Mouse (Mus musculus) embryo, embryonic 9.5 days (tissue): ENCODE results near the gene Ifnl3.

Source experiments
- DNase-seq: peaks from one replicate; pipeline ENCODE4 v3.0.0-alpha.2; 2017; ENCODE audit errors: extremely low spot score

The Ifnl3 gene

DNA sequence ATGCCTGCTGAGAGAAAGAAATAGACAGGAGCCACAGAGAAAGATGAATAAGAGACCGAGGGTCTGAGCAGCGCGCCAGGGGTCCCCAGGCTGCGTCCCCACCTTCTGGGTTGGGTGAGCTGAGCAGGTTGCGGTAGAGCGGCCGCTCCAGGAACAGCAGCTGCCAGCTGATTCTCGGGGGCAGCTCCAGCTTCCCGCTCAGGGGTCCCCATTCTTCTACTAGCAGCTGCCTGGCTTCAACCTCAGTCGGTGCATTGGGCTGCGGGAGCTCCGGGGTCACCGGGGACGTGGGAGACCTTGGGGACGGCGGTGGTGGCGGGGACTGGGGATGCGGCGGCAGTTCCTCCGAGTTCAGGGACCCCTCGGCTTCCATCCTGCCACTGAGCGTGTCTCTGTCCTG, 24.0 kb downstream of the Ifnl3 start:
- no peak for DNase-seq

- no peak for DNase-seq
These were observed 24.5 kb downstream of the Ifnl3 start, which contains the start of gene Nccrp1 for GRCm38 (mm10) chr7:28547154-28547553. Gene Nccrp1 (minus strand): TSS chr7:28547254.

DNA sequence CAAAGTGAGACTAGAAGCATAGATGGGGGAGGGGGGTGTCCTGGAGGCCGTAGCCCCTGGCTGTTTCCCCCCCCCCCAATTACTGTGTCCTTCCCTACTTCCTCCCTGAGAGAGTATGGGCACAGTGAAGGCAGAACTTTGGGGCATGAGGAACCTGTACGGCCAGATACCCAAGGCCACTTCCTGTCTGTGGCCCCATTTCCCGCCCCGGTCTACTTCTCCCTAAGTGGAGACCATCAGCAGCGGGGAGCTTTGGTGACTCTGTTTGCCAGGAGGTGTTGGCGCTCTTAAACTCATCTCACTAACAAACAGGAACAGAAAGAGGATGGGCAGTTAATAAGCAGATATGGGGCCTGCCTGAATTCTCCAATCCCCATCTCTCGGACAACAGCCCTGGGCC, 25.0 kb downstream of the Ifnl3 start:
- DNase-seq, result no peak

- no peak for DNase-seq
These were observed 30.4 kb downstream of the Ifnl3 start for GRCm38 (mm10) chr7:28553076-28553475.

DNA sequence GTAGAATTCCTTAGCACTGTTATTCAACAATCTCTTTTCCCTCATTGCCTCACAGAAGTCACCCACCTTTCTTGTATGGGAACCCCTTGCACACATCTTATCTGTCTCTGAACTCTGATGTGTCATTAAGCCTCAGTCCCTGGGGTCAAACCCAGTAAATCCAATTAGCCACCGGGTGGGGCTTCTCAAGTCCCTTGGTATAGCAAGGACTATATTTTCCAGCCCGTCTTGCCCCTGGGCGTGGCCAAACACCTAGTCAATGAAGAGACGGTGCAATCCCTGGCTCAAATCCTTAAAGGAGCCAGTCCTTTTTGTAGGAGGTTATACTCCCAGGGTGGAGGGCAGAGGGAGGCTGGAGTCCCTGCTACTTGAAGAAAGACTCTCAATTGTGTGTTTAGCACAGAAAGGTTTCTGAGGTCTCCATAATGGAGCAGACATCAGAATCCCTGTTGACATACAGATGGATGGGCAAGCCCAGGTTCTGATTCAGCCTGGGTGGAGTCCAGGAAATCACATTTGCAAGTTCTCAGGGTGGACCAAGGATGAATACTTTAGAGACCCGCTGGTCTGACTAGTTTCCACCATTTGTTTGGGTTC, 33.4 kb downstream of the Ifnl3 start:
- no peak for DNase-seq

- DNase-seq, result no peak
These were observed 34.4 kb downstream of the Ifnl3 start for GRCm38 (mm10) chr7:28557069-28557468.

GRCm38 (mm10) chr7:28557708-28558107, 35.1 kb downstream of the Ifnl3 start:
- no peak for DNase-seq

- no peak for DNase-seq
These were observed 35.9 kb downstream of the Ifnl3 start for GRCm38 (mm10) chr7:28558486-28558885.

DNA sequence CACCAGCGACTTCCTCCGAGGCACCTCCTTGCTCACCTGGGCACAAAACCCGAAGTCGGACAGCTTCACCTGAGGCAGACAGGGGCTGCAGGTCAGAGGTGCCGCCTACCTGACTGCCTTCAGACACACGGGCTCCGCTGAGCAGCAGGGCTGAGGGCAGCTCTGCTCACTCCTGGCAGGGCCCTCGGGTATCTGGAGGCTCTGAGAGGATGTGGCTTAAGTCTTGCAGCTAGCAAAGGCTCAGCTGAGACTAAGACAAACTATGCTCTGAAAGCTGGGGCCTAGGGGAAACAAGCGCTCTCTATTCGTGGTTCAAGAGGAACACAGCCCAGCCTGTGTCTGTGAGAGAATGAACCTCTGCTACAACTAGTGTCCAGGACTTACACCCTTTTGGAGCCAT, 38.2 kb downstream of the Ifnl3 start:
- DNase-seq, result no peak

DNA sequence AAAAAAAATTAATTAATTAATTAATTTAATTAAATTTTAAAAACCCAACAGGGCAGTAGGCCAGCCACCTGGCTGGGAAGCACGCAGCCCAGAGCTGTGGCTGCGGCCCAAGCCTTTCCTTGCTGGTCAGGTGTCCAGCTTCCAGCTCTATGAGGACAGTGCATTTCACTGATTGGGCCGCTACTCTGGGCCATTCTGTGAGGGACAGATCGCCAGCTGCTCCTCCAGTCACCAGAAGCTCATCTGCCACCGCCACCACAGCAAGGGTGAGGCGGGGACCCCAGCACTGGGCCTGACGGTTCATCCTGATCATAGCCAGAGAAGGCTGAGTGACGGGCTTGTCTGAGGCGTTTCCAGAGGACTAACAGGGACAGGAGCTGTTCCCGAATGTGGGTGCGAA, 39.3 kb downstream of the Ifnl3 start:
- no peak for DNase-seq

GRCm38 (mm10) chr7:28562371-28562770, 39.7 kb downstream of the Ifnl3 start:
- no peak for DNase-seq

DNA sequence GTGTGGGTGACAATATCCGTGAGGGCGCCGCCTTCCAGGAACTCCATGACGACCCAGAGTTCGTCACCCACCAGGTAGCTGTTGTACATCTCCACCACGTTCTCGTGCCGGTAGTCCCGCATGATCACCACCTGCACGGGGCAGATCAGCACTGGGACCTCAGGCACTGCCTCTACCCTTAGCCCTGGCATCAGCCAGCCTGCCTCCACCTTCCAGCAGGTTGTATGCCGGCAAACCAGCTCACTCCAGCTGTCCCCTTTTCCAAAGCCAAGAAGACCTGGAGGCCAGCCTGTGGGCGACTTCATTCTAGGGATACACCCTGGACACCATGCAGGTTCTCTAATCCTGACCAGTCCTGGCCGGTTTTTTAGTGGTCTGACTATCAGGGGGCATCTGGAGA, 40.3 kb downstream of the Ifnl3 start:
- no peak for DNase-seq

- no peak for DNase-seq
These were observed 42.8 kb downstream of the Ifnl3 start for GRCm38 (mm10) chr7:28565407-28565806.

GRCm38 (mm10) chr7:28567539-28567938, 44.9 kb downstream of the Ifnl3 start:
- DNase-seq, result no peak

DNA sequence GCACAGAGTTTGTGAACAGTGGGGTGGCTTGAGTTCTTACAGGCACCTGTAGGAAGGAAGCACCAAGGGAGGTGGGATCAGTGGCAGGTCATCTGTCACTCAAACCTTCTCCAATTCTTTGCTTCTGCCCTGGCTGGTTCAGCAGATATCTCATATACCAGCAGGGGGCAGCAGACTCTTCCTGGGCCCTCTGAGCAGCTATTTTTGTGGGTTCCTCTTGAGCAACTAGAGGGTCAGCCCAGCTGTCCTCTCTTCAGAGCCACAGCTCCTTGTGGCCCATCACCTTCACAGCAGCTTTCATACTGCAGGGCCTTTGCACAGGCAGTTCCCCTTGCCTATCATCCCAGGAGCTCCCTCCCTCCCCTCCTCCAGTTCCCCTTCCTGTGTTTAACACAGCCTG, 45.6 kb downstream of the Ifnl3 start:
- DNase-seq, result peak; percentile 63

GRCm38 (mm10) chr7:28570291-28570981, 47.8 kb downstream of the Ifnl3 start:
- no peak for DNase-seq

- DNase-seq, result no peak
These were observed 48.5 kb downstream of the Ifnl3 start for GRCm38 (mm10) chr7:28570982-28571682.

DNA sequence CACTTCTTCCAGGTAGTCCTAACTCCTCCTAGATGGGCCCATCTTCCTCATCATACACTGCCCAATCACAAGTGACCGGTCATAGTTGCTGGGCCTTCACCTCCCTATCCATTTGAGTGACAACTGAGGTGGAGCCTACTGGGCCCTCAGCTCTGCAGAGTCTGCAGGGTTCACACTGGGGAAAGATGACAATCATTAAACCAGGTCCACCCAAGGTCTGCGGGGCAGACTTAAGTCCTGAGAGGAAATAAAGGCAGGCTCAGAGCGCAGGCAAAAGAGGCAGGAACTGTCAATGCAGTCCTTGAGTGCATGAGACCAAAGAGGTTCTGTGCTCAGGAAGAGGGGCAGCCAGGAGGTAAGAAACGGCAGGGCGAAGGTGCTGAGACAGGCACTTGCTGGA, 50.1 kb downstream of the Ifnl3 start:
- DNase-seq, result no peak

DNA sequence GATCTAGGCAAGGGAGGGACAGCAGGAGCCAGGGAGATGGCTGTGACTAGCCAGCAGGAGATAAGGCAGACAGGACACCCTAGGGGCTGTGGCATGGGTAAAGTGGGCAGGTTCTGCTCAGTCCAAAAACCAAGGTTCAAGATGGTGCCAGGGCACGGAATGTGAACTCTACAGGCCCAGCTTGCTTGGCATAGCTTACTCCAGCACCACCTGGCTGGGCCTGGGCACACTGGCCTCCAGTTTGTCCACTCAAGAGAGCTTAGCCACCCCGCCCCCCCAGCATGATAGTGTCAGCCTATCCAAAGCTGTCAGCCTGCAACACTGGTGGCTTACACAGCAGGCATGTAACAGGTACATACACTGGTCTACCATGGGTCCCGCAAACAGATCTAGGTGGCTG, 50.6 kb downstream of the Ifnl3 start:
- no peak for DNase-seq
